Mouse (Mus musculus) adrenal gland, adult 8-10 months (tissue): Measurements from ENCODE around the gene Oscar. TPM values are rescaled to one million over a fixed set of nuclear protein-coding genes. Genes with fewer than 3 reads are reported as not detected.
A peak's percentile ranks its signal among the peaks of the same experiment; 100 is the strongest.
"Not testable (repeated sequence)": the region's sequence is repeated elsewhere in the genome, so short reads cannot be mapped to it uniquely, and the experiment has no call there.

Source experiments
- DNase-seq: peaks from one replicate; pipeline ENCODE4 v3.0.0; 2022
- total RNA-seq, 4 experiments: library from RNA; stranded (reverse); gene quantifications; 2 replicates each; pipeline ENCODE4 v1.2.4; 2022

Oscar gene
- total RNA-seq, 4 experiments from 2014 or later = 0.17 to 0.21 TPM; not detected in 2

GRCm38 (mm10) chr7:3609082-3609481 lies 6.9 kb downstream of the Oscar start:
- no peak for DNase-seq

GRCm38 (mm10) chr7:3608668-3609067 lies 7.3 kb downstream of the Oscar start:
- no peak for DNase-seq

- DNase-seq = no peak
Observed at GRCm38 (mm10) chr7:3607391-3607790, 8.6 kb downstream of the Oscar start.

- DNase-seq = no peak
Observed at GRCm38 (mm10) chr7:3606798-3607197, 9.2 kb downstream of the Oscar start.

GRCm38 (mm10) chr7:3601119-3601518 lies 14.8 kb downstream of the Oscar start:
- peak; percentile 46 for DNase-seq

- not testable (repeated sequence) for DNase-seq
Observed at GRCm38 (mm10) chr7:3597755-3598154, 18.2 kb downstream of the Oscar start.

- no peak for DNase-seq
Observed at GRCm38 (mm10) chr7:3595146-3595545, 20.8 kb downstream of the Oscar start.

GRCm38 (mm10) chr7:3594686-3595085 lies 21.3 kb downstream of the Oscar start:
- DNase-seq = no peak

- DNase-seq = no peak
Observed at GRCm38 (mm10) chr7:3593855-3594254, 22.1 kb downstream of the Oscar start.

- no peak for DNase-seq
Observed at GRCm38 (mm10) chr7:3591534-3591933, 24.4 kb downstream of the Oscar start.

- no peak for DNase-seq
Observed at GRCm38 (mm10) chr7:3590550-3590949, 25.4 kb downstream of the Oscar start.

GRCm38 (mm10) chr7:3587292-3587691 lies 28.7 kb downstream of the Oscar start:
- DNase-seq = no peak

- no peak for DNase-seq
Observed at GRCm38 (mm10) chr7:3586255-3586654, 29.7 kb downstream of the Oscar start.

- no peak for DNase-seq
Observed at GRCm38 (mm10) chr7:3585763-3586162, 30.2 kb downstream of the Oscar start.

- no peak for DNase-seq
Observed at GRCm38 (mm10) chr7:3580029-3580428, 35.9 kb downstream of the Oscar start.

- no peak for DNase-seq
Observed at GRCm38 (mm10) chr7:3578952-3579546, 36.9 kb downstream of the Oscar start.

- no peak for DNase-seq
Observed at GRCm38 (mm10) chr7:3578196-3578595, 37.8 kb downstream of the Oscar start.

GRCm38 (mm10) chr7:3576354-3577124 lies 39.4 kb downstream of the Oscar start:
- no peak for DNase-seq

- no peak for DNase-seq
Observed at GRCm38 (mm10) chr7:3574216-3574615, 41.7 kb downstream of the Oscar start.

- DNase-seq = no peak
Observed at GRCm38 (mm10) chr7:3571847-3572246, 44.1 kb downstream of the Oscar start.

- DNase-seq = not testable (repeated sequence)
Observed at GRCm38 (mm10) chr7:3570580-3570979, 45.4 kb downstream of the Oscar start.

GRCm38 (mm10) chr7:3569725-3570124 lies 46.2 kb downstream of the Oscar start:
- no peak for DNase-seq

GRCm38 (mm10) chr7:3567336-3567735 lies 48.6 kb downstream of the Oscar start:
- no peak for DNase-seq
